Mouse (Mus musculus): ENCODE data around the gene Cpne7. TPM values are rescaled to one million over a fixed set of nuclear protein-coding genes. Genes with fewer than 3 reads are reported as not detected.
A peak's percentile ranks its signal among the peaks of the same experiment; 100 is the strongest.

The Cpne7 gene
- polyA plus RNA-seq, 1 experiment from 2014 or later: 1.0 TPM

DNA sequence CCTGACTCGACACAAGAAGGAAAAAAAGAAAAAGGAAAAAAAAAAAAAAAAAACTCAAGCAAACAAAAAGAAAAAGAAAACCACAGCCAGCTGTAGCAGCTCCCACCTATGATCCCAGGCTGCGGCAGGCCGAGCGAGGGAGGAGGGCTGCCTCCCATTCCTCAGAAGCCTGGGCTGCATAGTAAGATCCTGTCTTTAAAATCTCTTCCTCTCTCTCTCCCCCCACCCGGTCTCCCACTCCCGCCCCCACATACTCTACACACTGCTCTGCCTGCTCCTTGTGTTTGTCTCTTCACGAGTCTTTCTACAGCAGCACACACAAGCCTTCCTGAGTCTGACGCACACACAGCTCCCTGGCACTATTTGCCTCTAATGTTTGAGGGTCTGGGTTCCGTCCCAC, 4.9 kb downstream of the Cpne7 start:
- peaks cover 59% of the 10 kb centered on the region for H3K27me3 ChIP-seq
- no peak overlapping the region for H3K4me3 ChIP-seq (replicated peaks)
- peaks cover 33% of the 10 kb centered on the region for H3K4me1 ChIP-seq
- 26% methylated on average over 9 of the region's 9 CpGs for WGBS
- H3K4me2 ChIP-seq: no peak overlapping the region
- ATAC-seq (replicated peaks; ENCODE audit: low FRiP score): no peak
- no peak overlapping the region for H3K27ac ChIP-seq
- H3K36me3 ChIP-seq: no peaks in the 10 kb centered on the region
- H3K9me3 ChIP-seq (replicated peaks): no peaks in the 10 kb centered on the region
- H3K9ac ChIP-seq: no peak overlapping the region

DNA sequence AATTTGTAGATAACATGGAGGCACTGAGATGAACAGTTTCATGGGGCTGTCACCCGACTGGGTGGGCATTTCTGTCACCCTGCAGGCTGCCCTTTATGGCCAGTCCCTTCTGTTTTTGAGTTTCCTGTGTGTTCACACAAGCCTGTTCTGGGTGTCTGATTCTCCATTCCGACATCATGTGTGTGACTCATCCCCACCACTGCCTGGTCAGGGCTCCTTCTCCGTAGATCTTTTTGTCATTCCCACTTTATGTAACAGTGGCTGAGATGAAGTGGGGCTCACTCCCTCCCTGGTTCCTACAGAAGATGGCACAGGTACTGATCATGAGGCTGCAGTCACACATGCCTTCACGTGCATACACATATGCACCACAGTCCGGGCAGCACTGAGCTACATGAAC, 5.5 kb downstream of the Cpne7 start:
- H3K9ac ChIP-seq: no peak overlapping the region
- WGBS: 78% methylated on average over 5 of the region's 5 CpGs
- peaks cover 27% of the 10 kb centered on the region for H3K4me1 ChIP-seq
- H3K27me3 ChIP-seq: peaks cover 58% of the 10 kb centered on the region
- no peak overlapping the region for H3K4me2 ChIP-seq
- H3K9me3 ChIP-seq (replicated peaks): no peaks in the 10 kb centered on the region
- H3K4me3 ChIP-seq (replicated peaks): no peak overlapping the region
- no peak for ATAC-seq (replicated peaks; ENCODE audit: low FRiP score)
- no peaks in the 10 kb centered on the region for H3K36me3 ChIP-seq
- H3K27ac ChIP-seq: no peak overlapping the region

DNA sequence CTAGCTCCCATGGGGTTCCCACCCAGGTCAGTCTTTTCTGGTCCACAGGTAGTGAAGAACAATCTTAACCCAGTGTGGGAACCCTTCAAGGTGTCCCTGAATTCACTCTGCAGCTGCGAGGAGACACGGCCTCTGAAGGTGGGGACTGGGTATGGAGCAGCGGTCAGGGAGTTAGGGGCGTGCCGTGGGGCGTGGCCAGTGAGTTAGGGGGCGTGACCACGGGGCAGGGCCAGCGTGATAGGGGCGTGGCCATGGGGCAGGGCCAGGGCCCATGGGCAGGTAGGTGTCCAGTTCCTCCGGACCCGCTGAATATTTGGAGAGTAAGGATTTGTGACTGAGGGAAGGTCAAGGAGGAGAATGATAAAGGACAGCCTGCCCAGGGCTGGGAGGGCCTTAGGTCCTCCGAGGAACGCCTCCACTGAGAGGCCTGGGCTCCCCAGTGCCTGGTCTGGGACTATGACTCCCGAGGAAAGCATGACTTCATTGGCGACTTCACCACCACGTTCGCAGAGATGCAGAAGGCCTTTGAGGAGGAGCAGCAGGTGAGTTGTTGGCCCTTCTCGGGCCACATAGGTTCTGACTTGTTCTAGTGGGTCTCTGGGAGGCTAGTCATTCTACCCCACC, 9.1 kb downstream of the Cpne7 start:
- Histone ChIP-seq H3K27me3 (peaks cover 30% of the 10 kb centered on the region), H3K36me3 (no peaks in the 10 kb centered on the region), H3K9ac (no peak overlapping the region), H3K9me3 (replicated peaks) (no peaks in the 10 kb centered on the region), H3K4me1 (peaks cover 25% of the 10 kb centered on the region), H3K27ac (no peak overlapping the region), H3K4me3 (replicated peaks) (no peak overlapping the region), H3K4me2 (peak overlapping the region; percentile 29)
- ATAC-seq (replicated peaks; ENCODE audit: low FRiP score): peak; percentile 63; the same call in 1 of the 2 replicates
- WGBS: 7% methylated on average over 19 of the region's 19 CpGs

DNA sequence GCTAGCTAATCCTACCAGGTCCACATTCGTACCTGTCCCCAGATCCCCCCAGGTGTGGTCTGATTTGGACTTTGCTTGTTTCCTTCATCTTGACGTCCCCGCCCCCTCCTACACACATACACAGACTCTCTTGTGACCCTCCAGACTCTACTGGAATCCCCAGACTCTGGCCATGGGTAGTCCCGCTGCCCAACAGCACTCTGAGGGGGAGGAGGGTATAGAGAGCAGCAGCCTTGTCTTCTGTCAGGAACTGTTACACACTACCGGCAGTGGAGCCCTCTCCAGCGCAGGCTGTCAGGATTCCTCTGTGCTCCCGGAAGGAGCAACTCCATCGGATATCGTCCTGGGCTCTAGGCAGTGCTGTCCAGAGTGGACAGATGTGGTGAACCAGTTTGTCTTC, 13.9 kb downstream of the Cpne7 start:
- H3K9me3 ChIP-seq (replicated peaks): no peaks in the 10 kb centered on the region
- H3K4me2 ChIP-seq: peak overlapping the region; percentile 3
- no peak overlapping the region for H3K4me3 ChIP-seq (replicated peaks)
- no peaks in the 10 kb centered on the region for H3K36me3 ChIP-seq
- H3K27me3 ChIP-seq: peaks cover 14% of the 10 kb centered on the region
- no peak overlapping the region for H3K9ac ChIP-seq
- ATAC-seq (replicated peaks; ENCODE audit: low FRiP score): no peak
- peaks cover 19% of the 10 kb centered on the region for H3K4me1 ChIP-seq
- H3K27ac ChIP-seq: no peak overlapping the region
- WGBS: 47% methylated on average over 9 of the region's 9 CpGs

DNA sequence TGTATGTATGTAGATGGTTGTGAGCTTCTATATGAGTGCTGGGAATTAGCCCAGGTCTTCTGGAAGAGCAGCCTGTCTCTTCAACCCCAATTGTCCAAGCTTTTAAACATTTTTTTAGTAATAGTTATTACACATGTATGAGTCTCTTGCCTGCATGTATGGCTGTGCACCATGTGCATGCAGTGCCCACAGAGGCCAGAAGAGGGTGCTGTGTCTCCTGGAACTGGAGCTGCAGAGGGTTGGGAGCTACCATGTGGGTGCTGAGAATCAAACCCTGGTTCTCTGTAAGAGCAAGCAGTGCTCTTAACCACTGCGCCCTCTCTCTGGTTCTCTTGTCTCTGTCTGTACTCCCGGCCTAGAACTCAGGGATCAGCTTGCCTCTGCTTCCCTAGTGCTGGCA, 15.8 kb downstream of the Cpne7 start:
- H3K4me3 ChIP-seq (replicated peaks): no peak overlapping the region
- no peak for ATAC-seq (replicated peaks; ENCODE audit: low FRiP score)
- no peak overlapping the region for H3K4me2 ChIP-seq
- H3K27me3 ChIP-seq: no peaks in the 10 kb centered on the region
- no peaks in the 10 kb centered on the region for H3K36me3 ChIP-seq
- H3K9ac ChIP-seq: no peak overlapping the region
- H3K9me3 ChIP-seq (replicated peaks): no peaks in the 10 kb centered on the region
- no peak overlapping the region for H3K27ac ChIP-seq
- WGBS: 93% methylated on average over 2 of the region's 2 CpGs
- H3K4me1 ChIP-seq: peaks cover 30% of the 10 kb centered on the region

DNA sequence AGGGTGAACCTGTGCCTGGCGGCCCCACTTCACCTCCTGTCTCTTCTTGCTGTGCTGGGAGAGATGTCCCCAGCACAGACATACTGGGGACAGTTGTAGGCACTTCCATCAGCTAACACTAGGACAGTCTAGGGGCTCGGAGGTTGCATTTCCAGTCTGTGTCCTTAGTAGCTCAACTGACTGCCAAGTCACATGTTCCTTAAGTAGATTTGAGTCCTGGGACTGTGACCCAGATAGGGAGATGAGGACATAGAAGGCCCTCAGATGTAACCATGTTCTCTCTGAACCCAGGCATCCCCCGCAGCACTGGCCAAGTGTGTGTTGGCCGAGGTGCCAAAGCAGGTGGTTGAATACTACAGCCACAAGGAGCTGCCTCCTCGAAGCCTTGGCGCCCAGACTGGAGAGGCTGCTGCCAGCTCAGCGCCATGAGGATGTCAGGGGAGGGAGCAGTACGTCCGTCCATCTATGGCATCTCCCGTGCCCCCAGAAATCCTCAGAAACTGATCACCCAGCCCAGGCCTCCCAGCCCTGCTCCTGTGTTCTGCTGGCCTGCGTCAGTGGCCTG, 17.1 kb downstream of the Cpne7 start:
- Histone ChIP-seq H3K27me3 (no peaks in the 10 kb centered on the region), H3K36me3 (no peaks in the 10 kb centered on the region), H3K4me2 (no peak overlapping the region), H3K27ac (no peak overlapping the region), H3K9me3 (replicated peaks) (no peaks in the 10 kb centered on the region), H3K9ac (no peak overlapping the region), H3K4me3 (replicated peaks) (no peak overlapping the region), H3K4me1 (peaks cover 37% of the 10 kb centered on the region)
- ATAC-seq (replicated peaks; ENCODE audit: low FRiP score): no peak
- 86% methylated on average over 11 of the region's 11 CpGs for WGBS

DNA sequence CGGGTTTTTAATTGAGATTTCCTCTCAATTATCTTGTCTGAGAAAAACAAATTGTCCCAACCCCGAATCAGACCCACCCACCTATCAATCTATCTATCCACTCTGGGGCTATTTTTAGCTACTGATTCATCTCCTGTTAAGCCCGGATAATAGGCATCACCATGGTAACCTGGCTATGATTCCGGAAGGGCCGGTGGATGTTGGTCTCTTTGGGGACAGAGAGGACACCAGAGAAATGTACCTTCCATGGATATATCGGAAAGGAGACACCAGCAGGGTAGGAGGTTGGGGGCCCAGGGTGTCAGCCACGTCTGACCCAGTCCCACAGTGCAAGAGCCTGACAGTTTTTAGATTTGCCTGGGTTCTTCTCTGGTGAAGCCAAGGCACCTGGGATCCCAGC, 18.2 kb downstream of the Cpne7 start:
- H3K27me3 ChIP-seq: no peaks in the 10 kb centered on the region
- no peaks in the 10 kb centered on the region for H3K9me3 ChIP-seq (replicated peaks)
- 0 out of 2 replicates have a peak overlapping the region, but pooled peaks have one; percentile 7 for H3K9ac ChIP-seq
- no peak overlapping the region for H3K4me3 ChIP-seq (replicated peaks)
- peaks cover 37% of the 10 kb centered on the region for H3K4me1 ChIP-seq
- peak overlapping the region; percentile 22; the same call in 1 of the 2 replicates for H3K27ac ChIP-seq
- H3K36me3 ChIP-seq: no peaks in the 10 kb centered on the region
- no peak for ATAC-seq (replicated peaks; ENCODE audit: low FRiP score)
- H3K4me2 ChIP-seq: no peak overlapping the region
- WGBS: 31% methylated on average over 7 of the region's 7 CpGs

DNA sequence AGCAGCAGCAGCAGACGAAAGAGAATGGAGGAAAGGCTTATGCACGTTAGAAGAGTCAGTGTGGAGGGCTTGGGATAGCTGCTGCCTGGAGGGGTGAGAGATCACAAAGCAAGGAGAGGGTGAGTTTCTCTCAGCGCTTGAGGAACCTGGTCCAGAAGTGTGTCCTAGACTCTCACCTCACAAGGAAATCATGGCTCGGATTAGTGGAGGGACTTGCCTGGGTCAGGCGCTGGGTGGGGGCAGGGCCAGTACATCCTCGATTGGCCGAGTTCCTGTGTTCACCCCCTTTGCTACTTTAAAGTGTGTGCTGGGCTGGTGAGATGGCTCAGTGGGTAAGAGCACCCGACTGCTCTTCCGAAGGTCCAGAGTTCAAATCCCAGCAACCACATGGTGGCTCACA, 18.6 kb downstream of the Cpne7 start:
- H3K4me2 ChIP-seq: no peak overlapping the region
- H3K9ac ChIP-seq: 0 out of 2 replicates have a peak overlapping the region, but pooled peaks have one; percentile 7
- H3K27me3 ChIP-seq: no peaks in the 10 kb centered on the region
- no peak overlapping the region for H3K4me3 ChIP-seq (replicated peaks)
- ATAC-seq (replicated peaks; ENCODE audit: low FRiP score): no peak
- WGBS: 55% methylated on average over 9 of the region's 9 CpGs
- peaks cover 36% of the 10 kb centered on the region for H3K4me1 ChIP-seq
- H3K36me3 ChIP-seq: no peaks in the 10 kb centered on the region
- H3K27ac ChIP-seq: peak overlapping the region; percentile 22; the same call in 1 of the 2 replicates
- H3K9me3 ChIP-seq (replicated peaks): no peaks in the 10 kb centered on the region

DNA sequence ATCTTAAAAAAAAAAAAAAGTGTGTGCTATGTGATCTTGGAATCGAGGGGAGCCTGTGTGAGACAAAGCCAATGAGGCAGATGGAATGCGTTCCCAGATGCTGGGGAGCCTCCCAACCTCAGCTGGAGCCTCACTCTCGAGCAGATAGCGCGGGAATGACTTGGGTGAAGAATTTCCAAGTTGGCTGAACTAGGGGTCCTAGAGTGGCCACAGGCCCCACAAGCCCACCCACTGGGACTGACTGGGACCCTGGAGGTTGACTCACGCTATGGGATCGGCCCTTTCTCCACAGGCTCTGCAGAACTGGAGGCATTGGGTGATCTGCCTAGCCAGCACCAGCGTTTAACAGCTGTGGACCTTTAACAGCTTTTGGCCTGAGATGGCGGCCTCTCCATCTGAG, 19.1 kb downstream of the Cpne7 start:
- Histone ChIP-seq H3K36me3 (no peaks in the 10 kb centered on the region), H3K4me1 (peaks cover 33% of the 10 kb centered on the region), H3K27me3 (no peaks in the 10 kb centered on the region), H3K9me3 (replicated peaks) (no peaks in the 10 kb centered on the region), H3K27ac (no peak overlapping the region), H3K4me3 (replicated peaks) (no peak overlapping the region), H3K4me2 (no peak overlapping the region), H3K9ac (no peak overlapping the region)
- WGBS: 81% methylated on average over 9 of the region's 9 CpGs
- ATAC-seq (replicated peaks; ENCODE audit: low FRiP score): no peak

DNA sequence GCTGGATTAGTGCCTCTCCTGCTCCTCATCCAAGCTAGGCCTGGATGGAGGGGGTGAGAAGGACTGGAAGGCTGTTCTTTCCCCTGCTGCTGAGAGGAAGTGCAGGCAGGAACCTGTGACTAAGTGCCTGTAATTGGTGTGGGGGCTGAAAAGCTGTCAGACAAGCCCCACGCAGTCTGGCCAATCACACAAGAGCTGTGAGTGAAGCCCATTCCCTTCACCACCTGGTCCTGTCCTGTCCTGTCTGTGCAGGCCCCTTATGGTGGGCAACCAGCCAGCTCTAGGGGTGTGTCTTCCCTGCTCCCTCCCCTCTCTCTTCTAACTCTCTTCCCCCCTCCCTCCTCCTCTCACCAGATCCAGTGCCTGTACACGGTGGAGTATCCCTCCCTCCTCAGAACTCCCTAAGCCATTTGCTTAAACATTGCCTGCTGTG, 20.5 kb downstream of the Cpne7 start:
- Histone ChIP-seq H3K4me3 (replicated peaks) (no peak overlapping the region), H3K9ac (no peak overlapping the region), H3K36me3 (no peaks in the 10 kb centered on the region), H3K27ac (peak overlapping the region; percentile 82), H3K27me3 (no peaks in the 10 kb centered on the region), H3K4me1 (peaks cover 39% of the 10 kb centered on the region), H3K9me3 (replicated peaks) (no peaks in the 10 kb centered on the region), H3K4me2 (0 out of 2 replicates have a peak overlapping the region, but pooled peaks have one; percentile 4)
- ATAC-seq (replicated peaks; ENCODE audit: low FRiP score): peak; percentile 93
- 0% methylated on average over 2 of the region's 2 CpGs for WGBS

DNA sequence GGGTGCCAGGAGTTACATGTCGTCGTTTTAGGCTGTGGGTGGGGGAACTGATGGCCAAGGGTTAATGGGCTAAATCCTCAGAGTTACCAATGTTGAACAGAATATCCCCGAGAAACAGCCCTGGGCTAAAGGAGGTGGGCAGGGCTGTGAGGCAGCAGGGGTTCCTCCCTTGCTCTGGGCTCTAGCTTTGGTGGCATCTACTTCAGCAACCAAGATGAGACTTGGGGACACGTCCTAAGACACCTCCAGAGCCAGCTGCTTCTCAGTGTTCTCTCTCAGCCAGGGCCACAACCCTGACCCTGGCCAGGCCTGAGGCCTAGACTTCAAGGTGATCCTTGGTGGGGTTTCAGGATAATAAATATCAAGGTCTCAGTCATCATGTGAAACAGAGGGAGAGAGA, 21.6 kb downstream of the Cpne7 start:
- H3K27me3 ChIP-seq: no peaks in the 10 kb centered on the region
- H3K27ac ChIP-seq: no peak overlapping the region
- H3K4me2 ChIP-seq: no peak overlapping the region
- H3K36me3 ChIP-seq: no peaks in the 10 kb centered on the region
- H3K9ac ChIP-seq: no peak overlapping the region
- WGBS: 44% methylated on average over 4 of the region's 4 CpGs
- no peak for ATAC-seq (replicated peaks; ENCODE audit: low FRiP score)
- no peaks in the 10 kb centered on the region for H3K9me3 ChIP-seq (replicated peaks)
- H3K4me1 ChIP-seq: peaks cover 39% of the 10 kb centered on the region
- H3K4me3 ChIP-seq (replicated peaks): no peak overlapping the region

DNA sequence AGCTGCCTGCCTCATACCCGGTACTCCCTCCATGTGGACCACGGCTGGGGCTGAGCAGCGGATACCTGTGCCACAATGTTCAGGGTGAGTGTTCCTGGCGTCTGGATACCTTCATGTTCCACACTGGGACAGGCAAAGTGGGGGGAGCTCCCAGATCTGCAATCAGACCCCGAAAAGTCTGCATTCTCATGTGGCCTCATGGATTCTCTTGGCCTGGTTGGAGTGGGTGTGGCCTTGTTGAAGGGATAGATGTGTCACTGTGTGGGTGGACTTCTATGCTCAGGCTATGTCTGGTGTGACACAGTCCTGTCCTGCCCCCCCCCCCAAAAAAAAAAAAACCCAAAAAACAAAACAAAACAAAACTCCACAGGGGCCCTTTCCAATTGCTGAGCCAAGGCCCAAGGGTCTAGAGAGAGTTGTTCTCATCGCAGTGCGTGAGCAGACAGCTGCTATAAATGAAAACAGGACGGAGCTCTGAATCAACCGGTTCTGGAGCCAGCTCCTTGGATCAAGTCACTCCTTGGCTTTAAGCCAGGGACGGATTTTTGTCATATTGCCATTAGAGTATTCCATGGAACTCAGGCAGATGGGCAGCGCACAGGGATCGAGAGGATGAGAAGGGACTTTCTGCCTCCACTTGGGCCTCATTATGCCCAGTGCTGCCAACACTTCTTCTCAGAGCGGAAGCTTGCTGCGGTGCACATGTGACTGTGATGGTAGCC, 24.7 kb downstream of the Cpne7 start:
- ATAC-seq (replicated peaks; ENCODE audit: low FRiP score): no peak
- no peak overlapping the region for H3K4me3 ChIP-seq (replicated peaks)
- no peaks in the 10 kb centered on the region for H3K27me3 ChIP-seq
- no peaks in the 10 kb centered on the region for H3K9me3 ChIP-seq (replicated peaks)
- no peak overlapping the region for H3K4me2 ChIP-seq
- no peaks in the 10 kb centered on the region for H3K36me3 ChIP-seq
- H3K4me1 ChIP-seq: peaks cover 25% of the 10 kb centered on the region
- H3K27ac ChIP-seq: peak overlapping the region; percentile 66
- WGBS: 73% methylated on average over 14 of the region's 14 CpGs
- no peak overlapping the region for H3K9ac ChIP-seq

Data from kidney, embryonic 15.5 days (tissue).